Mouse (Mus musculus) liver, adult (tissue): Measurements from ENCODE around the gene Bicd1.

Experiments used
- GATA4 ChIP-seq: IDR thresholded peaks from 2 replicates; pipeline ENCODE4 v1.6.1; 2014; ENCODE audit warnings: mild to moderate bottlenecking, low read length; ENCODE audit not compliant: insufficient replicate concordance

Bicd1 gene

GRCm38 (mm10) chr6:149408833-149409332, at the start of gene Bicd1:
Gene Bicd1 (plus strand): TSS chr6:149408886.
- TF ChIP-seq GATA4: no peak

- no peak for TF ChIP-seq GATA4
Observed at GRCm38 (mm10) chr6:149366403-149366802, 42.3 kb upstream of the Bicd1 start.

GRCm38 (mm10) chr6:149374986-149375457, 33.7 kb upstream of the Bicd1 start:
- peak; percentile 60; the same call in 1 of the 2 replicates for TF ChIP-seq GATA4

- no peak for TF ChIP-seq GATA4
Observed at GRCm38 (mm10) chr6:149383531-149383930, 25.2 kb upstream of the Bicd1 start.

GRCm38 (mm10) chr6:149386389-149386788, 22.3 kb upstream of the Bicd1 start:
- TF ChIP-seq GATA4: no peak

- TF ChIP-seq GATA4: no peak
Observed at GRCm38 (mm10) chr6:149399396-149399795, 9.3 kb upstream of the Bicd1 start.

GRCm38 (mm10) chr6:149409341-149409740, 655 bp downstream of the Bicd1 start:
- TF ChIP-seq GATA4: no peak

GRCm38 (mm10) chr6:149409845-149410244, 1.2 kb downstream of the Bicd1 start:
- TF ChIP-seq GATA4: no peak

GRCm38 (mm10) chr6:149413256-149413655, 4.6 kb downstream of the Bicd1 start:
- no peak for TF ChIP-seq GATA4

- TF ChIP-seq GATA4: no peak
Observed at GRCm38 (mm10) chr6:149424748-149425147, 16.1 kb downstream of the Bicd1 start.

GRCm38 (mm10) chr6:149439140-149439539, 30.5 kb downstream of the Bicd1 start:
- no peak for TF ChIP-seq GATA4

GRCm38 (mm10) chr6:149442884-149443283, 34.2 kb downstream of the Bicd1 start:
- no peak for TF ChIP-seq GATA4

- TF ChIP-seq GATA4: no peak
Observed at GRCm38 (mm10) chr6:149445854-149446253, 37.2 kb downstream of the Bicd1 start.

GRCm38 (mm10) chr6:149457324-149457723, 48.6 kb downstream of the Bicd1 start:
- TF ChIP-seq GATA4: no peak

- TF ChIP-seq GATA4: no peak
Observed at GRCm38 (mm10) chr6:149460971-149461370, 52.3 kb downstream of the Bicd1 start.

GRCm38 (mm10) chr6:149471477-149471876, 62.8 kb downstream of the Bicd1 start:
- TF ChIP-seq GATA4: no peak

GRCm38 (mm10) chr6:149494662-149495061, 86.0 kb downstream of the Bicd1 start:
- TF ChIP-seq GATA4: no peak
